Mouse (Mus musculus) neutrophil, adult 83 days (primary cell): ENCODE data around the gene Gm10217. TPM values are rescaled to one million over a fixed set of nuclear protein-coding genes. Genes with fewer than 3 reads are reported as not detected.

Experiments
- total RNA-seq, 2 experiments: library from RNA; stranded (reverse); gene quantifications; one replicate each; pipeline ENCODE4 v1.2.4; 2023

The Gm10217 gene
- total RNA-seq = not detected

GRCm38 (mm10) chr8:9863951-9864350 lies at the start of gene Gm10217:
Gene Gm10217, plus strand, starts transcription at chr8:9864251.

Other genes starting within 250 kb of the Gm10217 start
- gene Fam155a, start 93.1 kb upstream of the Gm10217 start, total RNA-seq = not detected
- gene Lig4, start 113.4 kb downstream of the Gm10217 start, total RNA-seq = 1 to 10 TPM; 1.8 to 3.5 TPM
- 10 to 100 TPM; 11.1 to 11.4 TPM for gene Abhd13, start 113.5 kb downstream of the Gm10217 start, total RNA-seq
- gene Tnfsf13b, start 142.2 kb downstream of the Gm10217 start, total RNA-seq = 10 to 100 TPM; 70.0 to 71.4 TPM